Mouse (Mus musculus) T-helper 1 cell (primary cell): Measurements from ENCODE around the gene Spats2l.

Experiments
- in situ Hi-C: fragments of 300-600 bp; cut with MboI, MseI; formaldehyde crosslinking; loops from one replicate; pipeline ENCODE4 v1.15.1; 2025; ENCODE audit warnings: high pct_unique_total_duplicates

Spats2l gene

DNA sequence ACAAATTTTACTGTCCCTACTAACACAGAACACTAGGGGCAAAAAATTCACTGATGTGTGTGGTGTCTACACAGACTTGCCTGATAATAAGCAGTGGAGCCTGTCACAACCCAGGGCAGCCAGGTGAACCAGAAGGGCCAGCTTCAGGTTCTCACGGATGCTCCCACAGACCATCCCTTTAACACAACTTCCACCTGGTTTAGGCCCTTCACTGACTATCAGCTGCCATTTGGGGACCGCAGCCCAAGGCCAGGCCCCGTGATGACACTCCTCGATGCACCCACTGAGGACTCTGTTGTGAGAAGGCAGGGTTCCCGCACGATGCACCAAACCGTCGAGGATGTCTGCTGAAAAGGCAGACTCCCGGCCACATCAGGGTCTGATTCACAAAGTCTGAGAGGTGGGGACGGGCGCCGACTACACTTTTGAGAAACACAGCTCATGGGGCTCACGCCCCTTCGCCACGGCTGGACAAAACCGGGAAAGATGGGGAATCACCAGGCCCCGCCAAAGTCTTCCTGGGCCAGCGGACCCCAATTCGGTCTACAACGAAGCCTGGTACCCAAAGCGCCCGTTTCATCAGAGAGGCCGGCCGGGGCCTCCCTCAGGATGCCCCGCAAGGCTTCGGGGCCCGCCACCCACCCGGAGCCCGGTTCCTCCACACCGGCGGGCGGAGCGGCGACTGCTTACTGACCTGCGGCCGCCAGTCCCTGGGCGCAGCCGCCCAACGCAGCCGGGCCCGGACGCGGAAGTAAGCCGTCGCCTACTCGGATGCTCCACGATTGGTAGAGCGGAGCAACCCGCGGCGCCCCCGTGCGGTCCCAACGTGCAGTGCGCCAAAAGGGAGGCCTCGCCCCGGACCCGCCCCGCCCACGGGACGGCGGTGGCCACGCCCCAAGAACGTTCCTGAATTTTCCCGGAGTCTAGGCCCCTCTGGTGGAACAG lies 195.6 kb downstream of the Spats2l start:
- in situ Hi-C loops, result no loop called here

DNA sequence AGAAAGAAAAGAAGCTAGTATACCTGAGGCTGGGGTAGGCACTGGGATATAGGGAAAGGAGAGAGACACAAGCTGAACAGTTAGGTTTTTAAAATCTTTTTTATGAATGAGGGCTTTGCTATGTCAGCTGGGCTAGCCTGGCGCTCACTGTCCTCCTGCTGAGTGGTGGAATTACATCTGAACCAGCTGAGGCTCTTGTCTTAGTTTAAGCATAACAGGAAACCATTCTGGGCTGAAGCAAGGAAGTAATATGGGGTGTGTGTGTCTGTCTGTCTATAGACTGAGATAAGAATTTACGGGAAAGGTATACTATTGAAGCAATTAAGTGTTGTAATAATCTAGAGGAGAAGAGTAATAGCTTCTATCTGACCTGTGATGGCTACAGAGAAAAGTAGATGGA lies 197.6 kb downstream of the Spats2l start:
- in situ Hi-C loops, result no loop called here

DNA sequence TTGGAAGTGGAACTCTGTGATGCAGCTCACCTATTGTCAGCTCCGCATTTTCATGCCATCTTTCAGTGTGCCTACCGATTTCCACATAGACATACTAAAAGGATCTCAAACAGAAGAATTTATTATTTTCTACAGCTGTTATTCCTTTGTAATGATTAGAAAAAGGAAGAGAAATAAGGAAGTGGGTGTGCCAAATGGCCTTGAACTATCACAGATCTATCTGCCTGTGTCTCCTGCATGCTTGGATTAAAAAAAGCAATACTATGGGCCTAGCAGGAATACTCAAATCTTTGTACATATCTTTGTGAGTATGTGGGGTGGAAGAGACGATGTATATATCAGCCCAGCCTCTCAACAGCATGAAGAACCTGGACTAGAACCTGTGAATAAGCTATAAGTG lies 202.9 kb downstream of the Spats2l start:
- in situ Hi-C loops, result no loop called here

DNA sequence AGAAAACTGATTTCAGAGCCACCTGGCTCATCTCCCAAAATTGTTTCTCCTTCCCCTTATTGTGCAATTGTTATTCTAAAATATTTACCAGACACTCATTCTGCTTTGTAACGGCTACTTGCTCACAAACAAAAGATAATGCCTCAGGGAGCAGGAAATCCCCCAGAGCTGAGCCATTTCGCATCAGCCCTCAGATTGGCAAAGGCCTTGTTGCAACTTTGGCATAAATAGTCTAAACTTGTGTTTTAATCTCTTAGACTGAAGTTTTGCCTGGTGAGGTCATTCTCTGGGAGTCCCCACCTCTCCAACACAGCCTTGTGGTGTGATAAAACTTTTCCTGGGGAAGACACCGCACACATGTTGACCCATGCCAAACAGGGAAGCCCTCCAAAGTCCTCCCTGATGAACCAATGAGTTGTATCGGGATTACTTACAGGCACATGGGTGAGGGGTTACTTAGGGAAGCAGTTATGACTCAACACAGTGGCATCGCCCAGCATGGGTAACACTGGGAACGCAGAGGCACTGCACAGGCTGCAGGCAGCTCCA lies 215.2 kb downstream of the Spats2l start:
- in situ Hi-C loops, result no loop called here

DNA sequence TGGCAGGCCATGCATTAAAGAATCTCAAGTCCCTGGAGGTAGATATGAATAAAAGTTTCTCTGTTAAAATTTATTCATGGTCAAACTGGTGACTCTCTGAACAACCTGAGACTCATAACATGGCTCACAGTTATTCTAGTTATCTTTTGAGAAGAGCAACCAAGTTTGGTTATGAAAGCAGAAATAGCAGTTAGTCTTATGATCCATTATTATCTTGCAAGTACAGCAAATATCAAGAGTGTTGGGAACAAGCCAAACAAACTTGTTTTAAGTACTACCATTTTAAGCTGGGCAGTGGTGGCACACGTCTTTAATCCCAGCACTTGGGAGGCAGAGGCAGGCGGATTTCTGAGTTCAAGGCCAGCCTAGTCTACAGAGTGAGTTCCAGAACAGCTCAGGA lies 217.3 kb downstream of the Spats2l start:
- in situ Hi-C loops, result no loop called here

DNA sequence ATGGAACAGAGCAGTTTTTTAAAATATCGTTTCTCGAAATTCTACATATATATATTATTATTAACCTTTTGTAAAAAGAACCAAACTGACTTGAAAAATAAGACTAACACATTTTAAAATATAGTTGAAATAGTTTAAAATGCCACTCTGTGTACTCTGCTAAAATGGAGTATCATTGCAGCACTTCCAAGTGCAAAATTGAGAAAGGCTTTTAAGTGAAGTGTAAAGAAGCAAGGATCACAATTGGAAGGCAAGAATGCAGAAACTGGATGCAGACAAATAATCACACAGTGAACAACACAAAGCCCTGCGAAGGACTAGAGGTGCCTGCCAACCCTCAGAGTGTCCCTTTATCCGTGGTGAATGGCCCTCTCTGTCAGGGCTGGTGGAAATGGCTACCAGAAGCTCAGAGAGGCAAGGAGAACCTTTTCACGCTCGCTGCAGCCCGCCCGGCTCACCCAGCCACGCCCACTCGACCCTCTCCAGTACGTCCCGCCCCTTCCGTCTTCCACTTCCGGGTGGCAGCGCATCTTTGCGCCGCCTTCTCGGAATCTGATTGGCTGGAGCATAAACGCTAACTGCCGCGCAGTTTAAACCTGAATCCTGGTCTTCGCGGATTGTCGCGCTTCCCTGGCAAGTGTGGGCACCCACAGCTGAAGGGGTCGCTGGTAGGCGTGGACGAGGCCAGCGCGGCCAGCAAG lies 221.6 kb downstream of the Spats2l start, which contains the start of gene Sgo2a:
Gene Sgo2a, plus strand, starts transcription at position 540 of the 701 bp plus-strand sequence.
- in situ Hi-C loops, result no loop called here

DNA sequence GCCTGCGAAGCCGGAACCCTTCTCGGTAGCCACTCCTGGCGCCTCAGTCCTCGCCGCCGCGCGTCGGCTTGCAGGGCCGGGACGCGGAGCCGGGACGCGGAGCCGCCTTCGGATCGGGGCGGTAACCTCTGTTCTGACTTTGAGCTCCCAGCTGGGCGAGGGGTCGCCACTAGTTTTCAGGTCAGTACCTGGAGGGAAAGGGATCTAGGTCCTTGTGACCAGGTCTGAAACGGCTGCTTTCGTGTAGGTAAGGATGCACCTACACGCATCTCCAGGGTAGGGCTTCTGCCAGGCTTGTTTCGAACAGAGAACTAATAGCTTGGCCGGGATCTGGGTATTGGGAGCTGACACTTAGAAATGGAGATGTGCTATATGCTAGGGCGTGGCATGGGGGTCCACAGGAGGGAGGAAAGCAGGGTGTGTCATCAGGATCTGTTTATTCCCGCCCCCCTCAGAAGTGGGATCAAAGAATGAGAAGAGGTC lies 222.2 kb downstream of the Spats2l start:
- in situ Hi-C loops, result no loop called here
